ENCODE assay signal across 10 mouse cellular contexts in the genomic region with DNA sequence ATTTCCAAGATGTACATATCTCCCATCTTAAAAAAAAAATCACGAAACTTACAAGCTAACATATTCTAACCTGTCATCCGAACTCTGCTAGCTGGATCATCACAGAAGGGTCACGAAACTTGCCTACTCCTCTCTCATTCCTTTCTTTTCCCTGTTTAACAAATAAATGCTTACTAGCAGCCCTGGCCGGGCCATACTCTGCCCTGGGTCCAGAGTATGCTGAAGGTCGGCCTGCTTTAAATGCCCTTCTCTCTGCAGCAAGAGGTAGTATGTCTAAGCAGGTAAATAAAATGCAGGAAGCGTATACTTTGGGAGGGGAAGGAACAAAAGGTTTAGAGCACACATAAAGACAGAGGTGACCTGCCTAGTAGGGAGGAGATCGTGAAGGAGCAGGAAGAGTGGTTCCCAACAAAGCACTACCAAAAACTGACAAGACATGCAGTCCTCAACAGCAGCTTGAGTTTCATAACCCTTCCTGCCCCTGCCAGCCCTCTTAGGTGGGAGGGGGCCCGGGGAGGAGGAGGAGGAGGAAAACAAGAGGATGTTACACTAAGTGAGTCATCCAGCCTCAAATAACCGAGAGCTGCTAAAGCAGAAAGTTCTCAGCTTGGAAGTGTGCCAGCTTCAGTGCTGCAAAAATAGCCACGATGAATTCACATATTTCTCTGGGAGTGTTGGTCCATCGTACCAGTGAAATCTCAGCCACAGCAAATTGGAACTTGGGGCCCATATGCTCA. TPM values are rescaled to one million over a fixed set of nuclear protein-coding genes. Genes with fewer than 3 reads are reported as not detected.
DNase-seq lines count a peak whose midpoint lies in the region; ATAC-seq and TF ChIP-seq lines count a peak whose summit lies in the region.
"Had no signal": no experiment of that assay in that cellular context is flagged by ENCODE, and none has a peak within 500 bp of the region (broad histone marks: within the 10 kb centered on the region; RNA-seq: fewer than 3 reads in every experiment).

No protein-coding gene starts in this region.

- no peaks in the 10 kb centered on the region for H3K9me3 ChIP-seq in forebrain, postnatal 0 days (ENCODE audit: low read length)
- H3K9me3 ChIP-seq in forebrain, embryonic 11.5 days (ENCODE audit: control insufficient read depth, low read length) = no peaks in the 10 kb centered on the region
- H3K9me3 ChIP-seq in lung, embryonic 16.5 days (ENCODE audit: control insufficient read depth, low read length) = 0 out of 2 replicates have a peak, but pooled peaks cover 2% of the 10 kb centered on the region
- H3K9me3 ChIP-seq: embryonic facial prominence, embryonic 12.5 days had no signal

- no peak overlapping the region for H3K27ac ChIP-seq in forebrain, postnatal 0 days (ENCODE audit: low read depth, low read length)
- no peak overlapping the region for H3K27ac ChIP-seq in forebrain, embryonic 11.5 days (ENCODE audit: low read depth, low read length)
- H3K27ac ChIP-seq in lung, embryonic 16.5 days (ENCODE audit: low read length) = 0 out of 2 replicates have a peak overlapping the region, but pooled peaks have one; percentile 11
- H3K27ac ChIP-seq: embryonic facial prominence, embryonic 12.5 days had no signal

- no peak for TF ChIP-seq CTCF in forebrain, postnatal 0 days (IDR thresholded peaks at IDR 0.05; ENCODE audit: low read depth)

- 64% methylated on average over 11 of the region's 11 CpGs for WGBS in forebrain, postnatal 0 days
- 75% methylated on average over 11 of the region's 11 CpGs for WGBS in forebrain, embryonic 11.5 days
- 48% methylated on average over 11 of the region's 11 CpGs for WGBS in lung, embryonic 16.5 days

- H3K4me3 ChIP-seq in forebrain, postnatal 0 days (ENCODE audit: low read depth, low read length) = no peak overlapping the region
- no peak overlapping the region for H3K4me3 ChIP-seq in forebrain, embryonic 11.5 days (ENCODE audit: low read depth, low read length)
- H3K4me3 ChIP-seq in lung, embryonic 16.5 days (ENCODE audit: low read length) = no peak overlapping the region
- H3K4me3 ChIP-seq: embryonic facial prominence, embryonic 12.5 days had no signal

- H3K27me3 ChIP-seq in forebrain, postnatal 0 days (ENCODE audit: insufficient read depth, low read length) = no peaks in the 10 kb centered on the region
- H3K27me3 ChIP-seq in forebrain, embryonic 11.5 days (ENCODE audit: control insufficient read depth, insufficient read depth, low read length) = no peaks in the 10 kb centered on the region
- H3K27me3 ChIP-seq in lung, embryonic 16.5 days (ENCODE audit: control insufficient read depth, insufficient read depth, low read depth, low read length) = no peaks in the 10 kb centered on the region
- H3K27me3 ChIP-seq: CH12.LX had no signal

- ATAC-seq in forebrain, postnatal 0 days = no peak
- ATAC-seq in forebrain, embryonic 11.5 days (replicated peaks; ENCODE audit: low FRiP score) = no peak
- ATAC-seq in lung, embryonic 16.5 days (ENCODE audit: low read depth) = peak; percentile 57; the same call in 1 of the 2 replicates

- no peaks in the 10 kb centered on the region for H3K36me3 ChIP-seq in forebrain, postnatal 0 days (ENCODE audit: insufficient read depth)
- no peaks in the 10 kb centered on the region for H3K36me3 ChIP-seq in forebrain, embryonic 11.5 days (ENCODE audit: control insufficient read depth, insufficient read depth, low read length)
- no peaks in the 10 kb centered on the region for H3K36me3 ChIP-seq in lung, embryonic 16.5 days (ENCODE audit: control insufficient read depth, insufficient read depth, low read length)
- H3K36me3 ChIP-seq: embryonic facial prominence, embryonic 12.5 days had no signal

- no peak overlapping the region for H3K4me2 ChIP-seq in forebrain, postnatal 0 days (ENCODE audit: low read depth)
- no peak overlapping the region for H3K4me2 ChIP-seq in forebrain, embryonic 11.5 days (ENCODE audit: low read depth, low read length, severe bottlenecking)
- no peak overlapping the region for H3K4me2 ChIP-seq in lung, embryonic 16.5 days (ENCODE audit: low read depth, low read length)
- H3K4me2 ChIP-seq: embryonic facial prominence, embryonic 12.5 days had no signal

- DNase-seq in forebrain, postnatal 0 days = peak; percentile 64
- no peak for DNase-seq in forebrain, embryonic 11.5 days (ENCODE audit: low spot score)
- DNase-seq in adrenal gland, postnatal 25 days = peak; percentile 56
- DNase-seq in heart, adult 8-10 months (ENCODE audit: low spot score) = peak; percentile 75
- DNase-seq in kidney, postnatal 14 days = peak; percentile 78
- no peak for DNase-seq in thymus, postnatal 36 days
- no peak for DNase-seq in natural killer cell, adult 2 months (ENCODE audit: low spot score in 2 of 2)

- no peak overlapping the region for H3K9ac ChIP-seq in forebrain, postnatal 0 days
- no peak overlapping the region for H3K9ac ChIP-seq in forebrain, embryonic 11.5 days (ENCODE audit: low read length)
- no peak overlapping the region for H3K9ac ChIP-seq in lung, embryonic 16.5 days (ENCODE audit: low read length)
- H3K9ac ChIP-seq: embryonic facial prominence, embryonic 12.5 days had no signal

- H3K4me1 ChIP-seq in forebrain, postnatal 0 days (ENCODE audit: insufficient read depth) = peaks cover 22% of the 10 kb centered on the region
- peaks cover 29% of the 10 kb centered on the region for H3K4me1 ChIP-seq in forebrain, embryonic 11.5 days (replicated peaks; ENCODE audit: control insufficient read depth, insufficient read depth, low read length)
- H3K4me1 ChIP-seq in lung, embryonic 16.5 days (replicated peaks; ENCODE audit: control insufficient read depth, insufficient read depth, low read length) = peaks cover 10% of the 10 kb centered on the region

RNA-seq across cellular contexts. Expression of a gene that starts 37.1 kb away (rescaled TPM):
- 61.6 and 81.1 TPM in 2 replicates for total RNA-seq in forebrain, postnatal 0 days (2014; rRNA removed)
- 119 and 137 TPM in 2 replicates for polyA plus RNA-seq in forebrain, postnatal 0 days (2015; fragmentation: Nextera tagmentation; extraction: Ambion mirVana)
- 194 and 201 TPM in 2 replicates for polyA plus RNA-seq in forebrain, embryonic 11.5 days (2014; fragmentation: Nextera tagmentation; extraction: Ambion mirVana)
- total RNA-seq in adrenal gland, postnatal 25 days (2021) = 75.3 and 101 TPM in 2 replicates
- 10 to 100 TPM; 70.8 to 87.7 (median 81.1) TPM for total RNA-seq in heart, adult 8-10 months (2022)
- polyA plus RNA-seq in lung, embryonic 16.5 days (2015; fragmentation: Nextera tagmentation; extraction: Ambion mirVana) = 124 and 131 TPM in 2 replicates

RNA-seq across cellular contexts. Expression of a gene that starts 57.0 kb away (rescaled TPM):
- 26.7 and 32.2 TPM in 2 replicates for total RNA-seq in forebrain, postnatal 0 days (2014; rRNA removed)
- 6.3 and 9.8 TPM in 2 replicates for polyA plus RNA-seq in forebrain, postnatal 0 days (2015; fragmentation: Nextera tagmentation; extraction: Ambion mirVana)
- 15.9 and 18.9 TPM in 2 replicates for polyA plus RNA-seq in forebrain, embryonic 11.5 days (2014; fragmentation: Nextera tagmentation; extraction: Ambion mirVana)
- total RNA-seq in adrenal gland, postnatal 25 days (2021) = 27.2 and 27.8 TPM in 2 replicates
- 10 to 100 TPM; 29.7 to 34.6 (median 32.7) TPM for total RNA-seq in heart, adult 8-10 months (2022)
- 12.1 and 12.6 TPM in 2 replicates for polyA plus RNA-seq in lung, embryonic 16.5 days (2015; fragmentation: Nextera tagmentation; extraction: Ambion mirVana)

Comparison
In these comparisons a context has a peak if more than half of its experiments do, and no peak if none do; other contexts are left out.
1. DNase-seq: peak in forebrain, postnatal 0 days (single experiment), adrenal gland, postnatal 25 days (single experiment), heart, adult 8-10 months (single experiment) and kidney, postnatal 14 days (single experiment); none in forebrain, embryonic 11.5 days (single experiment), thymus, postnatal 36 days (0 of 2) and natural killer cell, adult 2 months (0 of 2).